Mouse (Mus musculus) liver, adult 2 months (tissue): ENCODE data around the gene Sorcs3. TPM values are rescaled to one million over a fixed set of nuclear protein-coding genes. Genes with fewer than 3 reads are reported as not detected.

Experiments used
- DNase-seq: peaks from one replicate; pipeline ENCODE4 v3.0.0-alpha.2; 2011; ENCODE audit warnings: low read depth, low spot score; ENCODE audit errors: extremely low read depth
- H3K27ac ChIP-seq: fragments of 200-500 bp; replicated peaks from 2 replicates; pipeline ENCODE4 v1.5.1; 2012; ENCODE audit warnings: low read depth, mild to moderate bottlenecking, control low read depth, inconsistent platforms, low read length; ENCODE audit not compliant: insufficient read depth
- H3K27me3 ChIP-seq: fragments of 200-500 bp; 2 replicates; pipeline ENCODE4 v1.6.1; 2012; ENCODE audit warnings: mild to moderate bottlenecking, moderate library complexity, low read length, inconsistent platforms; ENCODE audit not compliant: control insufficient read depth, insufficient read depth
- H3K36me3 ChIP-seq: fragments of 200-500 bp; 2 replicates; pipeline ENCODE4 v1.6.1; 2012; ENCODE audit warnings: low read length, inconsistent platforms; ENCODE audit not compliant: control insufficient read depth, insufficient read depth
- H3K4me1 ChIP-seq: fragments of 200-500 bp; 2 replicates; pipeline ENCODE4 v1.6.1; 2011; ENCODE audit warnings: low read length; ENCODE audit not compliant: control insufficient read depth, insufficient read depth
- H3K4me3 ChIP-seq: fragments of 200-500 bp; 2 replicates; pipeline ENCODE4 v1.5.1; 2011; ENCODE audit warnings: low read depth, mild to moderate bottlenecking, control low read depth, low read length, moderate library complexity; ENCODE audit not compliant: insufficient read depth
- H3K79me2 ChIP-seq: fragments of 200-500 bp; 2 replicates; pipeline ENCODE4 v1.6.1; 2012; ENCODE audit warnings: inconsistent platforms, mild to moderate bottlenecking, low read length, moderate library complexity; ENCODE audit not compliant: control insufficient read depth, insufficient read depth
- H3K9ac ChIP-seq: fragments of 200-500 bp; 2 replicates; pipeline ENCODE4 v1.6.1; 2012; ENCODE audit warnings: low read depth, mild to moderate bottlenecking, control low read depth, inconsistent platforms, low read length
- CTCF ChIP-seq: fragments of 200-500 bp; IDR thresholded peaks from 2 replicates; pipeline ENCODE4 v1.5.1; 2011; ENCODE audit warnings: low read depth, low read length, control low read depth
- POLR2A ChIP-seq: fragments of 200-500 bp; IDR thresholded peaks from 2 replicates; pipeline ENCODE4 v1.6.1; 2011; ENCODE audit warnings: low read length, control low read depth; ENCODE audit not compliant: insufficient read depth; ENCODE audit errors: extremely low read depth
- WGBS: fragments of 180-500 bp; shearing (Covaris S2); methylation state at CpG from one replicate; pipeline ENCODE4 v1.1.7; 2018; 5-methylcytosine and 5-hydroxymethylcytosine counted together
- polyA plus RNA-seq: library from polyadenylated mRNA; depleted of rRNA; stranded (reverse); fragments of >200 nt; gene quantifications from 2 replicates; pipeline ENCODE4 v1.2.3, GENCODE M21; 2012
- total RNA-seq: library from RNA; depleted of rRNA; stranded (reverse); fragments of >200 nt; gene quantifications from 2 replicates; pipeline ENCODE4 v1.2.3, GENCODE M21; 2014

Sorcs3 gene
- total and polyA plus RNA-seq, 2 experiments, result 0.04 to 0.09 TPM

GRCm38 (mm10) chr19:48469791-48470410 lies 264.1 kb downstream of the Sorcs3 start:
- no peak overlapping the region for H3K27ac ChIP-seq
- no peak overlapping the region for H3K4me3 ChIP-seq
- TF ChIP-seq CTCF (no peak), POLR2A (no peak)
- no peaks in the 10 kb centered on the region for H3K79me2 ChIP-seq
- H3K27me3 ChIP-seq, result no peaks in the 10 kb centered on the region
- no peaks in the 10 kb centered on the region for H3K4me1 ChIP-seq
- H3K36me3 ChIP-seq, result no peaks in the 10 kb centered on the region
- no peak overlapping the region for H3K9ac ChIP-seq
- DNase-seq, result no peak
- WGBS, result 85% methylated on average over 4 of the region's 4 CpGs

GRCm38 (mm10) chr19:48471927-48472326 lies 266.1 kb downstream of the Sorcs3 start:
- WGBS, result 76% methylated on average over 5 of the region's 5 CpGs
- no peak for TF ChIP-seq CTCF
- TF ChIP-seq POLR2A, result no peak

DNA sequence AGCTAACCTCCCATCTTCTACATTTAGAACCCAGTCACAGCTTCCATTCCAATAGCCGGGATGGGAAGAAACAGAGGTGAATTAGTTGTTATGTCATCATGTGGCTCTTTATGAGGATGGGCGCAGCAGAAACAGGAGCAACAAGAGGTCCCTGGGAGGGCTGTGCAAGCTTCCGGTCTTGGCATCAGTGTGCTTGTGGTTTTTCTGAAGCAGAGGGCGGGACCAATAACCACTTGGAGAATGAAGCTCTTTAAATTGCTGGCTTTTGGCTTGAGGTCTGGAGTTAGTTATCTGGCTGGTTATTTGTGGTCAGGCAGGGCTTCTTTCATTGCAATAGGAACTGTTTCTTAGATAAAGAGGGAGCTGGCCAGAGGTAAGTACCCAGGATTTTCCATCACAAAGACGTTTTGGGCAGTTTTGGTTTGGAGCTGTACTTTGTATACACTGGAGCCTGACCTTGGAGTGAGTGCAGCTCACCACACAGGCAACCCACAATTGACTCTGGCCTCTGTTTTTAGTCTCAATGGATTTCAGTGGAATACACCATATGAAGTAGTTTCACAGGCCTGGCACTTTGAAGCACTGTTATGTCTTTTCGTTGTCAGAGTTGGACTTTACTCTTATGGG lies 270.1 kb downstream of the Sorcs3 start:
- Histone ChIP-seq H3K9ac (no peak overlapping the region), H3K4me3 (no peak overlapping the region), H3K27me3 (no peaks in the 10 kb centered on the region), H3K4me1 (no peaks in the 10 kb centered on the region), H3K79me2 (no peaks in the 10 kb centered on the region), H3K36me3 (no peaks in the 10 kb centered on the region), H3K27ac (no peak overlapping the region)
- no peak for DNase-seq
- TF ChIP-seq CTCF (no peak), POLR2A (no peak)
- 72% methylated on average over 6 of the region's 6 CpGs for whole genome bisulfite sequencing

More at GRCm38 (mm10) chr19:48471927-48472326, 266.1 kb downstream of the Sorcs3 start:
- Histone ChIP-seq H3K36me3 (no peaks in the 10 kb centered on the region), H3K79me2 (no peaks in the 10 kb centered on the region), H3K4me1 (no peaks in the 10 kb centered on the region), H3K27ac (no peak overlapping the region), H3K27me3 (no peaks in the 10 kb centered on the region), H3K9ac (no peak overlapping the region), H3K4me3 (no peak overlapping the region)
- no peak for DNase-seq

GRCm38 (mm10) chr19:48478864-48479263 lies 273.0 kb downstream of the Sorcs3 start:
- H3K9ac ChIP-seq, result no peak overlapping the region
- H3K36me3 ChIP-seq, result no peaks in the 10 kb centered on the region
- H3K27ac ChIP-seq, result no peak overlapping the region
- H3K79me2 ChIP-seq, result no peaks in the 10 kb centered on the region
- H3K27me3 ChIP-seq, result no peaks in the 10 kb centered on the region
- WGBS, result 47% methylated on average over 2 of the region's 2 CpGs
- no peak for DNase-seq
- no peaks in the 10 kb centered on the region for H3K4me1 ChIP-seq
- H3K4me3 ChIP-seq, result no peak overlapping the region
- TF ChIP-seq POLR2A (no peak), CTCF (no peak)

DNA sequence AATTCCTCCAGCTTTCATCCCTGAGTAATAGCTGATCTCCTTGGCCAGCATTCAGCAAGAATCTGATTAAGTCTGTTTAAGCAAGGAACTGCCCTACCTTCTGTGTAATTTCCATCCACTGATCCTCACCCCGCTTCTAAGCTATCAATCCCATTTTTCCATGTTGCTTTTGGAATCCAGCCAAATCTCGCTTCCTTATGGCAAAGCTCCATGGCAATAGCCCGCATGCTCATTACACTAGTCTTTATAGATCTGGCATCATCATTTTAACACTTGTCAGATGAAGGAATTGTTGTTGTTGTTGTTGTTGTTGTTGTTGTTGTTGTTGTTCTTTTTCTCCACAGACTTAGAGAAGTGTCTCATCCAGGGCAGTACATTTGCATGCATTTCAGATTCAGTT lies 277.1 kb downstream of the Sorcs3 start:
- no peak for TF ChIP-seq CTCF
- TF ChIP-seq POLR2A, result no peak
- WGBS, result 72% methylated on average over 3 of the region's 3 CpGs
- no peak overlapping the region for H3K9ac ChIP-seq
- no peaks in the 10 kb centered on the region for H3K79me2 ChIP-seq
- H3K27me3 ChIP-seq, result no peaks in the 10 kb centered on the region
- no peak for DNase-seq
- no peak overlapping the region for H3K27ac ChIP-seq
- H3K4me3 ChIP-seq, result no peak overlapping the region
- no peaks in the 10 kb centered on the region for H3K4me1 ChIP-seq
- H3K36me3 ChIP-seq, result no peaks in the 10 kb centered on the region

- no peak overlapping the region for H3K27ac ChIP-seq
- no peaks in the 10 kb centered on the region for H3K27me3 ChIP-seq
- H3K36me3 ChIP-seq, result no peaks in the 10 kb centered on the region
- no peak for DNase-seq
- no peaks in the 10 kb centered on the region for H3K79me2 ChIP-seq
- H3K9ac ChIP-seq, result no peak overlapping the region
- no peak for TF ChIP-seq POLR2A
- no peak for TF ChIP-seq CTCF
- H3K4me3 ChIP-seq, result no peak overlapping the region
- H3K4me1 ChIP-seq, result no peaks in the 10 kb centered on the region
- 76% methylated on average over 3 of the region's 3 CpGs for WGBS
Observed at GRCm38 (mm10) chr19:48491111-48491510, 285.3 kb downstream of the Sorcs3 start.
